Comparison of ENCODE assay signal across 27 mouse cellular contexts in genomic region chr8:92640820-92641219, GRCm38 (mm10). TPM values are rescaled to one million over a fixed set of nuclear protein-coding genes. Genes with fewer than 3 reads are reported as not detected.
"Had no signal": no experiment of that assay in that cellular context is flagged by ENCODE, and none has a peak within 500 bp of the region (broad histone marks: within the 10 kb centered on the region; RNA-seq: fewer than 3 reads in every experiment).

No protein-coding gene starts in this region.

- H3K27ac ChIP-seq: heart, embryonic 10.5 days; hindbrain, embryonic 10.5 days; hindbrain, embryonic 12.5 days; hindbrain, embryonic 14.5 days; intestine, embryonic 15.5 days; layer of hippocampus, adult 2 months; left cerebral cortex, adult 2 months; limb, embryonic 10.5 days; limb, embryonic 12.5 days; liver, embryonic 13.5 days; liver, embryonic 15.5 days had no signal

- H3K36me3 ChIP-seq: heart, embryonic 10.5 days; heart, embryonic 12.5 days; hindbrain, embryonic 10.5 days; hindbrain, embryonic 12.5 days; intestine, embryonic 15.5 days; limb, embryonic 10.5 days; limb, embryonic 12.5 days; liver, embryonic 13.5 days; liver, embryonic 15.5 days had no signal

- H3K4me2 ChIP-seq: heart, embryonic 12.5 days; hindbrain, embryonic 12.5 days; hindbrain, embryonic 14.5 days; intestine, embryonic 15.5 days; limb, embryonic 12.5 days; liver, embryonic 11.5 days; liver, embryonic 13.5 days; liver, embryonic 15.5 days had no signal

- H3K9me3 ChIP-seq: heart, embryonic 10.5 days; heart, embryonic 12.5 days; hindbrain, embryonic 10.5 days; hindbrain, embryonic 12.5 days; intestine, embryonic 15.5 days; limb, embryonic 10.5 days; limb, embryonic 12.5 days; liver, embryonic 13.5 days; liver, embryonic 15.5 days had no signal

- H3K27me3 ChIP-seq: heart, embryonic 12.5 days; intestine, embryonic 15.5 days; liver, embryonic 13.5 days; liver, embryonic 15.5 days had no signal

- DNase-seq: gastrocnemius, postnatal 10 days; gastrocnemius, postnatal 25 days; heart, postnatal 10 days; heart, postnatal 4 days; kidney, adult 18-20 months; kidney, adult 8-10 months; kidney, postnatal 10 days; kidney, postnatal 25 days; kidney, postnatal 4 days; liver; liver, embryonic 13.5 days had no signal

- H3K4me3 ChIP-seq: heart, embryonic 10.5 days; heart, embryonic 12.5 days; hindbrain, embryonic 10.5 days; hindbrain, embryonic 12.5 days; intestine, embryonic 15.5 days; layer of hippocampus, adult 2 months; left cerebral cortex, adult 2 months; limb, embryonic 10.5 days; limb, embryonic 12.5 days; liver, embryonic 13.5 days; liver, embryonic 15.5 days had no signal

- H3K4me1 ChIP-seq: heart, embryonic 10.5 days; heart, embryonic 12.5 days; hindbrain, embryonic 10.5 days; hindbrain, embryonic 12.5 days; intestine, embryonic 15.5 days; limb, embryonic 12.5 days; liver, embryonic 13.5 days; liver, embryonic 15.5 days had no signal

- ATAC-seq: hindbrain, embryonic 16.5 days; inflammation-experienced regulatory T-cells, adult 6 months; intestine, embryonic 15.5 days; intestine, postnatal 0 days had no signal

- H3K9ac ChIP-seq: heart, embryonic 12.5 days; hindbrain, embryonic 12.5 days; hindbrain, embryonic 14.5 days; intestine, embryonic 15.5 days; limb, embryonic 12.5 days; liver, embryonic 13.5 days; liver, embryonic 15.5 days had no signal

RNA-seq across cellular contexts. Expression of gene Irx6, which starts 33.3 kb away (rescaled TPM):
- polyA plus RNA-seq: inflammation-experienced regulatory T-cells, adult 6 months; intestine, embryonic 15.5 days; kidney, embryonic 14.5 days; liver, embryonic 11.5 days; liver, embryonic 13.5 days; liver, embryonic 15.5 days had no signal
